In the genomic region with DNA sequence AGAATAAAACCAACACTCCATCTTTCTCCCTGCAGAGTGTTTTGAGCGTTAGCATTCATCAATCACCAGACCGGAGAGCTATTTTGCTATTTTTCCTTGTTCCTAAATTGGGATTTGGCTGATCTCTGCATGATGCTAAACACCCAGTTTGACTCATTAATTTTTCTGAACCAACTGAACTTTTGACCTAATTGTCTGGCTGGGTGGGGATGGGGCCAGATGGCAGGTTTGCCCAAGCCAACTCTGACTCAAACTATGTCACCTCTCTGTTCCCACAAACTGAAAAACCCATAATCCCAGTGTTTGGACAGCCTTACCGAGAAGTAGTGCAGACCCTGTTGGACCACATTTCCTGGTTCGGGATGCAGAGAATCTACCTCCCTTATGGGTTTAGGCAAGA, we compare ENCODE assay signal across 20 mouse cellular contexts.
DNase-seq lines count a peak whose midpoint lies in the region; ATAC-seq and TF ChIP-seq lines count a peak whose summit lies in the region.
"Had no signal": no experiment of that assay in that cellular context is flagged by ENCODE, and none has a peak within 500 bp of the region (broad histone marks: within the 10 kb centered on the region; RNA-seq: fewer than 3 reads in every experiment).

No protein-coding gene starts in this region.

- no peaks in the 10 kb centered on the region for H3K36me3 ChIP-seq in kidney, embryonic 16.5 days (ENCODE audit: insufficient read depth, low read length)
- H3K36me3 ChIP-seq: forebrain, embryonic 10.5 days; G1E; heart, embryonic 15.5 days; liver, embryonic 13.5 days; lung, embryonic 15.5 days; midbrain, embryonic 12.5 days; neural tube, embryonic 12.5 days had no signal

- no peak overlapping the region for H3K4me2 ChIP-seq in kidney, embryonic 16.5 days (replicated peaks; ENCODE audit: low read depth, low read length)
- H3K4me2 ChIP-seq: heart, embryonic 15.5 days; liver, embryonic 13.5 days; lung, embryonic 15.5 days; midbrain, embryonic 12.5 days; neural tube, embryonic 12.5 days had no signal

- WGBS in kidney, embryonic 16.5 days, result 84% methylated on average over 4 of the region's 4 CpGs
- WGBS in cerebellum, adult 2 months, result 29% methylated on average over 4 of the region's 4 CpGs

- H3K9ac ChIP-seq in kidney, embryonic 16.5 days (replicated peaks; ENCODE audit: low read length), result no peak overlapping the region
- H3K9ac ChIP-seq: forebrain, postnatal 0 days; heart, embryonic 15.5 days; liver, embryonic 13.5 days; lung, embryonic 15.5 days; midbrain, embryonic 12.5 days; neural tube, embryonic 12.5 days had no signal

- no peak for TF ChIP-seq POLR2A in cerebellum, adult 2 months (IDR thresholded peaks at IDR 0.05; ENCODE audit: borderline replicate concordance, insufficient read depth, low read length)

- peak; percentile 36 for DNase-seq in adrenal gland, adult 2 months
- DNase-seq in adrenal gland, postnatal 25 days, result no peak
- peak; percentile 25 to 54 for DNase-seq in kidney, postnatal 25 days
- DNase-seq in cerebellum, adult 2 months, result peak; percentile 50 to 70
- peak; percentile 39 for DNase-seq in cerebellum, postnatal 36 days
- DNase-seq in spleen, postnatal 10 days (ENCODE audit: low spot score in 2 of 2), result no peak
- no peak for DNase-seq in thymus, postnatal 4 days
- DNase-seq: forebrain, postnatal 0 days; heart, adult 11 months; liver, embryonic 13.5 days; lung, postnatal 4 days had no signal

- ATAC-seq in kidney, embryonic 16.5 days (ENCODE audit: low FRiP score, low TSS enrichment), result no peak
- ATAC-seq: forebrain, postnatal 0 days; hindbrain, postnatal 0 days; intestine, postnatal 0 days had no signal

- TF ChIP-seq CTCF in cerebellum, adult 2 months (IDR thresholded peaks at IDR 0.05; ENCODE audit: borderline replicate concordance, insufficient read depth, low read depth, low read length), result no peak

- H3K9me3 ChIP-seq in kidney, embryonic 16.5 days (ENCODE audit: low read length), result peaks cover 13% of the 10 kb centered on the region
- H3K9me3 ChIP-seq: heart, embryonic 15.5 days; liver, embryonic 13.5 days; lung, embryonic 15.5 days; midbrain, embryonic 12.5 days; neural tube, embryonic 12.5 days had no signal

- peaks cover 4% of the 10 kb centered on the region for H3K4me1 ChIP-seq in kidney, embryonic 16.5 days (ENCODE audit: insufficient read depth, low read length)
- H3K4me1 ChIP-seq in cerebellum, adult 2 months (ENCODE audit: control insufficient read depth, insufficient read depth, low read length), result peaks cover 4% of the 10 kb centered on the region
- H3K4me1 ChIP-seq: neural tube, embryonic 12.5 days had no signal

- H3K27me3 ChIP-seq in kidney, embryonic 16.5 days (ENCODE audit: insufficient read depth, low read length), result no peaks in the 10 kb centered on the region
- H3K27me3 ChIP-seq in cerebellum, adult 2 months (ENCODE audit: control insufficient read depth, insufficient read depth, low read length), result no peaks in the 10 kb centered on the region; the same call in 1 of the 2 replicates
- H3K27me3 ChIP-seq: heart, embryonic 15.5 days; liver, embryonic 13.5 days; lung, embryonic 15.5 days; midbrain, embryonic 12.5 days; neural tube, embryonic 12.5 days had no signal

- no peak overlapping the region for H3K4me3 ChIP-seq in kidney, embryonic 16.5 days (ENCODE audit: low read length)
- no peak overlapping the region for H3K4me3 ChIP-seq in cerebellum, adult 2 months (replicated peaks; ENCODE audit: insufficient read depth, low read depth, low read length)
- H3K4me3 ChIP-seq: forebrain, embryonic 10.5 days; heart, embryonic 15.5 days; liver, embryonic 13.5 days; lung, embryonic 15.5 days; midbrain, embryonic 12.5 days; neural tube, embryonic 12.5 days had no signal

- no peak overlapping the region for H3K27ac ChIP-seq in kidney, embryonic 16.5 days (ENCODE audit: low read length)
- no peak overlapping the region for H3K27ac ChIP-seq in cerebellum, adult 2 months (ENCODE audit: insufficient read depth, low read length)
- H3K27ac ChIP-seq: forebrain, embryonic 10.5 days; heart, embryonic 15.5 days; hindbrain, postnatal 0 days; liver, embryonic 13.5 days; lung, embryonic 15.5 days; midbrain, embryonic 12.5 days; neural tube, embryonic 12.5 days had no signal

Comparison
In these comparisons a context has a peak if more than half of its experiments do, and no peak if none do; other contexts are left out.
1. DNase-seq: peak in adrenal gland, adult 2 months (single experiment), kidney, postnatal 25 days (2 of 2), cerebellum, adult 2 months (2 of 2) and cerebellum, postnatal 36 days (2 of 2); none in adrenal gland, postnatal 25 days (single experiment), spleen, postnatal 10 days (0 of 2) and thymus, postnatal 4 days (single experiment).